Mouse (Mus musculus) forebrain, embryonic 10.5 days (tissue): Measurements from ENCODE around the gene Oser1. TPM values are rescaled to one million over a fixed set of nuclear protein-coding genes. Genes with fewer than 3 reads are reported as not detected.

Experiments used
- DNase-seq: peaks from one replicate; pipeline ENCODE4 v3.0.0-alpha.2; 2017; ENCODE audit warnings: low spot score; ENCODE audit errors: extremely low spot score
- H3K27ac ChIP-seq: fragments of 300-500 bp; sonication (generic); 2 replicates; pipeline ENCODE4 v1.5.1; 2016; ENCODE audit warnings: mild to moderate bottlenecking
- H3K27me3 ChIP-seq: fragments of 300-500 bp; sonication (generic); 2 replicates; pipeline ENCODE4 v1.6.1; 2016; ENCODE audit warnings: mild to moderate bottlenecking; ENCODE audit not compliant: poor library complexity, severe bottlenecking
- H3K36me3 ChIP-seq: fragments of 300-500 bp; sonication (generic); replicated peaks from 2 replicates; pipeline ENCODE4 v1.6.1; 2016; ENCODE audit warnings: mild to moderate bottlenecking, moderate library complexity
- H3K4me1 ChIP-seq: fragments of 300-500 bp; sonication (generic); 2 replicates; pipeline ENCODE4 v1.6.1; 2016
- H3K4me3 ChIP-seq: fragments of 300-500 bp; sonication (generic); 2 replicates; pipeline ENCODE4 v1.5.1; 2016; ENCODE audit warnings: mild to moderate bottlenecking, moderate library complexity
- H3K9me3 ChIP-seq: fragments of 300-500 bp; sonication (generic); 2 replicates; pipeline ENCODE4 v1.6.1; 2016; ENCODE audit warnings: mild to moderate bottlenecking, moderate library complexity
- WGBS: fragments of 180-500 bp; shearing (Covaris S2); methylation state at CpG from one replicate; pipeline ENCODE4 v1.1.7; 2016; 5-methylcytosine and 5-hydroxymethylcytosine counted together
- polyA plus RNA-seq: library from polyadenylated mRNA; unstranded; fragments of >200 nt; fragmentation: Nextera tagmentation; extraction: Ambion mirVana; gene quantifications from 2 replicates; pipeline ENCODE4 v1.2.1, GENCODE M21; 2016

Gene Oser1
- polyA plus RNA-seq, 1 experiment from 2014 or later, result 86.8 TPM

GRCm38 (mm10) chr2:163438619-163439451 lies 14.3 kb upstream of the Oser1 start:
- peak overlapping the region; percentile 62 for H3K4me3 ChIP-seq
- under 1% methylated on average over 30 of the region's 30 CpGs for WGBS
- peak; percentile 50 for DNase-seq
- H3K4me1 ChIP-seq, result peaks cover 24% of the 10 kb centered on the region
- peaks cover 32% of the 10 kb centered on the region for H3K27me3 ChIP-seq
- peak overlapping the region; percentile 80 for H3K27ac ChIP-seq
- no peaks in the 10 kb centered on the region for H3K36me3 ChIP-seq
- H3K9me3 ChIP-seq, result no peaks in the 10 kb centered on the region

GRCm38 (mm10) chr2:163438246-163438618 lies 13.7 kb upstream of the Oser1 start, which contains the start of gene Gdap1l1:
TSS of gene Gdap1l1 (plus strand) at chr2:163438476.
- H3K36me3 ChIP-seq, result no peaks in the 10 kb centered on the region
- H3K27me3 ChIP-seq, result peaks cover 32% of the 10 kb centered on the region
- WGBS, result 0% methylated on average over 18 of the region's 18 CpGs
- no peak for DNase-seq
- H3K27ac ChIP-seq, result peak within 1 kb of the TSS; percentile 80
- no peaks in the 10 kb centered on the region for H3K9me3 ChIP-seq
- H3K4me3 ChIP-seq, result peak within 1 kb of the TSS; percentile 62
- peaks cover 26% of the 10 kb centered on the region for H3K4me1 ChIP-seq

- Histone ChIP-seq H3K9me3 (no peaks in the 10 kb centered on the region), H3K4me1 (peaks cover 26% of the 10 kb centered on the region), H3K27ac (no peak overlapping the region), H3K27me3 (peaks cover 32% of the 10 kb centered on the region), H3K4me3 (peak overlapping the region; percentile 62), H3K36me3 (no peaks in the 10 kb centered on the region)
- DNase-seq, result no peak
- 40% methylated on average over 4 of the region's 4 CpGs for WGBS
These were observed 13.3 kb upstream of the Oser1 start for GRCm38 (mm10) chr2:163437800-163438199.

- Histone ChIP-seq H3K36me3 (no peaks in the 10 kb centered on the region), H3K4me1 (peaks cover 23% of the 10 kb centered on the region), H3K9me3 (no peaks in the 10 kb centered on the region), H3K4me3 (no peak overlapping the region), H3K27ac (no peak overlapping the region), H3K27me3 (peaks cover 23% of the 10 kb centered on the region)
- WGBS, result 22% methylated on average over 4 of the region's 4 CpGs
- no peak for DNase-seq
These were observed 9.5 kb upstream of the Oser1 start for GRCm38 (mm10) chr2:163433971-163434370.

GRCm38 (mm10) chr2:163431289-163431688 lies 6.8 kb upstream of the Oser1 start:
- H3K27ac ChIP-seq, result no peak overlapping the region
- H3K4me3 ChIP-seq, result no peak overlapping the region
- no peak for DNase-seq
- no peaks in the 10 kb centered on the region for H3K27me3 ChIP-seq
- H3K9me3 ChIP-seq, result no peaks in the 10 kb centered on the region
- no peaks in the 10 kb centered on the region for H3K36me3 ChIP-seq
- 89% methylated on average over 9 of the region's 9 CpGs for WGBS
- H3K4me1 ChIP-seq, result peaks cover 9% of the 10 kb centered on the region

- Histone ChIP-seq H3K27ac (no peak overlapping the region), H3K4me1 (no peaks in the 10 kb centered on the region), H3K27me3 (no peaks in the 10 kb centered on the region), H3K4me3 (no peak overlapping the region), H3K9me3 (no peaks in the 10 kb centered on the region), H3K36me3 (no peaks in the 10 kb centered on the region; the same call in 1 of the 2 replicates)
- DNase-seq, result no peak
- 57% methylated on average over 4 of the region's 4 CpGs for WGBS
These were observed 4.0 kb upstream of the Oser1 start for GRCm38 (mm10) chr2:163428346-163429011.

GRCm38 (mm10) chr2:163422895-163423660 lies 1.4 kb downstream of the Oser1 start:
- DNase-seq, result no peak
- H3K27ac ChIP-seq, result no peak overlapping the region
- no peaks in the 10 kb centered on the region for H3K9me3 ChIP-seq
- H3K4me3 ChIP-seq, result no peak overlapping the region
- H3K4me1 ChIP-seq, result peaks cover 19% of the 10 kb centered on the region
- H3K36me3 ChIP-seq, result peaks cover 11% of the 10 kb centered on the region
- 83% methylated on average over 9 of the region's 9 CpGs for WGBS
- H3K27me3 ChIP-seq, result no peaks in the 10 kb centered on the region

GRCm38 (mm10) chr2:163420366-163420886 lies 4.1 kb downstream of the Oser1 start:
- no peaks in the 10 kb centered on the region for H3K9me3 ChIP-seq
- H3K36me3 ChIP-seq, result peaks cover 16% of the 10 kb centered on the region
- peak overlapping the region; percentile 98 for H3K4me3 ChIP-seq
- no peak for DNase-seq
- no peaks in the 10 kb centered on the region for H3K27me3 ChIP-seq
- peaks cover 26% of the 10 kb centered on the region for H3K4me1 ChIP-seq
- WGBS, result 43% methylated on average over 10 of the region's 10 CpGs
- H3K27ac ChIP-seq, result peak overlapping the region; percentile 87

GRCm38 (mm10) chr2:163419346-163420045 lies 5.0 kb downstream of the Oser1 start:
- peak; percentile 99 for DNase-seq
- peak overlapping the region; percentile 87 for H3K27ac ChIP-seq
- H3K9me3 ChIP-seq, result no peaks in the 10 kb centered on the region
- peaks cover 26% of the 10 kb centered on the region for H3K4me1 ChIP-seq
- no peaks in the 10 kb centered on the region for H3K27me3 ChIP-seq
- H3K4me3 ChIP-seq, result peak overlapping the region; percentile 98
- under 1% methylated on average over 69 of the region's 71 CpGs for whole genome bisulfite sequencing
- H3K36me3 ChIP-seq, result peaks cover 25% of the 10 kb centered on the region

GRCm38 (mm10) chr2:163418841-163419345 lies 5.6 kb downstream of the Oser1 start:
- 0% methylated on average over 46 of the region's 50 CpGs for WGBS
- peak; percentile 67 for DNase-seq
- Histone ChIP-seq H3K4me1 (peaks cover 26% of the 10 kb centered on the region), H3K36me3 (peaks cover 31% of the 10 kb centered on the region), H3K27ac (peak overlapping the region; percentile 87), H3K9me3 (no peaks in the 10 kb centered on the region), H3K4me3 (peak overlapping the region; percentile 98), H3K27me3 (no peaks in the 10 kb centered on the region)

GRCm38 (mm10) chr2:163417830-163418229 lies 6.7 kb downstream of the Oser1 start:
- DNase-seq, result no peak
- peaks cover 33% of the 10 kb centered on the region for H3K36me3 ChIP-seq
- no peaks in the 10 kb centered on the region for H3K27me3 ChIP-seq
- H3K4me1 ChIP-seq, result peaks cover 26% of the 10 kb centered on the region
- no peaks in the 10 kb centered on the region for H3K9me3 ChIP-seq
- no peak overlapping the region for H3K27ac ChIP-seq
- H3K4me3 ChIP-seq, result peak overlapping the region; percentile 98

- H3K4me3 ChIP-seq, result no peak overlapping the region
- no peak for DNase-seq
- H3K27me3 ChIP-seq, result no peaks in the 10 kb centered on the region
- peaks cover 26% of the 10 kb centered on the region for H3K4me1 ChIP-seq
- H3K27ac ChIP-seq, result no peak overlapping the region
- no peaks in the 10 kb centered on the region for H3K9me3 ChIP-seq
- H3K36me3 ChIP-seq, result peaks cover 40% of the 10 kb centered on the region
- 97% methylated on average over 6 of the region's 6 CpGs for WGBS
These were observed 7.5 kb downstream of the Oser1 start for GRCm38 (mm10) chr2:163417026-163417425.
